Mouse (Mus musculus) c-Kit-positive CD71-positive TER-119-positive erythroid progenitor cells, embryonic 14.5 days (primary cell): ENCODE measurements around the gene Isl1.
A peak's percentile ranks its signal among the peaks of the same experiment; 100 is the strongest.

Experiments used
- DNase-seq: peaks from one replicate; pipeline ENCODE4 v3.0.0-alpha.2; 2013; ENCODE audit warnings: low spot score

The Isl1 gene

GRCm38 (mm10) chr13:116309584-116310462 lies at the start of gene Isl1:
Isl1 (minus strand) TSS chr13:116309689.
- DNase-seq: peak; percentile 20

- DNase-seq: no peak
Measured at GRCm38 (mm10) chr13:116335763-116336162, 26.3 kb upstream of the Isl1 start.

GRCm38 (mm10) chr13:116313636-116314530 lies 4.4 kb upstream of the Isl1 start:
- DNase-seq: no peak

- DNase-seq: no peak
Measured at GRCm38 (mm10) chr13:116311871-116312720, 2.6 kb upstream of the Isl1 start.

GRCm38 (mm10) chr13:116311011-116311410 lies 1.5 kb upstream of the Isl1 start:
- DNase-seq: no peak

- DNase-seq: no peak
Measured at GRCm38 (mm10) chr13:116310463-116310765, 925 bp upstream of the Isl1 start.

GRCm38 (mm10) chr13:116308933-116309583 lies 431 bp downstream of the Isl1 start:
- no peak for DNase-seq

GRCm38 (mm10) chr13:116308121-116308932 lies 1.2 kb downstream of the Isl1 start:
- DNase-seq: no peak

GRCm38 (mm10) chr13:116306591-116306990 lies 2.9 kb downstream of the Isl1 start:
- no peak for DNase-seq

- no peak for DNase-seq
Measured at GRCm38 (mm10) chr13:116305721-116306120, 3.8 kb downstream of the Isl1 start.

GRCm38 (mm10) chr13:116304713-116305470 lies 4.6 kb downstream of the Isl1 start:
- DNase-seq: no peak

GRCm38 (mm10) chr13:116303766-116304165 lies 5.7 kb downstream of the Isl1 start:
- DNase-seq: no peak

GRCm38 (mm10) chr13:116302861-116303260 lies 6.6 kb downstream of the Isl1 start:
- DNase-seq: no peak

- DNase-seq: no peak
Measured at GRCm38 (mm10) chr13:116301706-116302105, 7.8 kb downstream of the Isl1 start.

- DNase-seq: no peak
Measured at GRCm38 (mm10) chr13:116299241-116299640, 10.2 kb downstream of the Isl1 start.

- DNase-seq: no peak
Measured at GRCm38 (mm10) chr13:116298641-116299170, 10.8 kb downstream of the Isl1 start.

- no peak for DNase-seq
Measured at GRCm38 (mm10) chr13:116298001-116298400, 11.5 kb downstream of the Isl1 start.

- no peak for DNase-seq
Measured at GRCm38 (mm10) chr13:116297048-116297811, 12.3 kb downstream of the Isl1 start.

GRCm38 (mm10) chr13:116295401-116295800 lies 14.1 kb downstream of the Isl1 start:
- no peak for DNase-seq
